11 mouse cellular contexts compared by ENCODE assay signal in the genomic region with DNA sequence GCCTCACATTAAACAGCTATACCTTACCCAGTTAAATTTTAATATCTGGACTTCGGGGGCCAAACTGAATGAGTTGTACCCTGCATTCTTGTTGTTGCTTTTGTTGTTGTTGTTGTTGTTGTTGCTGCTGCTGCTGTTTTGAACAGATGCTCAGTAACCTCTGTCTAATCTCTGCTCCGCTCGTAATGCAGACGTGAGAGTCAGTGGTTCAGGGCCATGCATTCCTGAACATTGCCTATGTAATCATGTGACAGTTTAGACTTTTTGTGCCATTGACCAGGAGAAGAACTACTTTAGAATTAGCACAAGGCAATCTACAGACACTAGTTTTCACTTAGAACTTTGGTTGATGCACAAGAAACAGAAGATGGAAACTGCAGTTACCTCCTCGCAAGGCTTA. TPM values are rescaled to one million over a fixed set of nuclear protein-coding genes. Genes with fewer than 3 reads are reported as not detected.
DNase-seq lines count a peak whose midpoint lies in the region; ATAC-seq lines count a peak whose summit lies in the region.
"Not testable (repeated sequence)": the region's sequence is repeated elsewhere in the genome, so short reads cannot be mapped to it uniquely, and the experiment has no call there.
"Had no signal": no experiment of that assay in that cellular context is flagged by ENCODE, and none has a peak within 500 bp of the region (broad histone marks: within the 10 kb centered on the region; RNA-seq: fewer than 3 reads in every experiment).

No protein-coding gene starts in this region.

- H3K9me3 ChIP-seq in forebrain, embryonic 12.5 days; heart, embryonic 13.5 days; hindbrain, embryonic 14.5 days (ENCODE audit: control insufficient read depth, low read length); kidney, embryonic 15.5 days (replicated peaks); limb, embryonic 15.5 days; midbrain, embryonic 13.5 days; neural tube, embryonic 15.5 days (replicated peaks): not testable (repeated sequence)

- H3K4me3 ChIP-seq in forebrain, embryonic 12.5 days (replicated peaks): peak overlapping the region; percentile 36
- peak overlapping the region; percentile 40 for H3K4me3 ChIP-seq in heart, embryonic 13.5 days
- H3K4me3 ChIP-seq in hindbrain, embryonic 14.5 days (replicated peaks; ENCODE audit: low read length): peak overlapping the region; percentile 39
- peak overlapping the region; percentile 35 for H3K4me3 ChIP-seq in kidney, embryonic 15.5 days (replicated peaks)
- peak overlapping the region; percentile 38 for H3K4me3 ChIP-seq in limb, embryonic 15.5 days
- H3K4me3 ChIP-seq in midbrain, embryonic 13.5 days (replicated peaks): peak overlapping the region; percentile 45
- peak overlapping the region; percentile 44 for H3K4me3 ChIP-seq in neural tube, embryonic 15.5 days (replicated peaks)

- H3K4me2 ChIP-seq in forebrain, embryonic 12.5 days: peak overlapping the region; percentile 44
- peak overlapping the region; percentile 56 for H3K4me2 ChIP-seq in heart, embryonic 13.5 days
- peak overlapping the region; percentile 50 for H3K4me2 ChIP-seq in hindbrain, embryonic 14.5 days (replicated peaks)
- peak overlapping the region; percentile 53 for H3K4me2 ChIP-seq in kidney, embryonic 15.5 days
- peak overlapping the region; percentile 41 for H3K4me2 ChIP-seq in limb, embryonic 15.5 days
- peak overlapping the region; percentile 52 for H3K4me2 ChIP-seq in midbrain, embryonic 13.5 days (replicated peaks)
- peak overlapping the region; percentile 52 for H3K4me2 ChIP-seq in neural tube, embryonic 15.5 days

- 48% methylated on average over 5 of the region's 5 CpGs for WGBS in forebrain, embryonic 12.5 days
- WGBS in heart, embryonic 13.5 days: 50% methylated on average over 5 of the region's 5 CpGs
- 67% methylated on average over 5 of the region's 5 CpGs for WGBS in hindbrain, embryonic 14.5 days
- 58% methylated on average over 5 of the region's 5 CpGs for WGBS in kidney, embryonic 15.5 days
- 74% methylated on average over 5 of the region's 5 CpGs for WGBS in limb, embryonic 15.5 days
- 55% methylated on average over 5 of the region's 5 CpGs for WGBS in midbrain, embryonic 13.5 days
- WGBS in neural tube, embryonic 15.5 days: 57% methylated on average over 5 of the region's 5 CpGs

- H3K27ac ChIP-seq in forebrain, embryonic 12.5 days; heart, embryonic 13.5 days (replicated peaks); kidney, embryonic 15.5 days; limb, embryonic 15.5 days; midbrain, embryonic 13.5 days; neural tube, embryonic 15.5 days (replicated peaks): not testable (repeated sequence)
- H3K27ac ChIP-seq in hindbrain, embryonic 14.5 days: 0 out of 2 replicates have a peak overlapping the region, but pooled peaks have one; percentile 7

- DNase-seq in embryo, embryonic 9.5 days (ENCODE audit: extremely low spot score): peak; percentile 1
- DNase-seq in hindbrain, embryonic 14.5 days (ENCODE audit: low spot score): not testable (repeated sequence)

- not testable (repeated sequence) for H3K4me1 ChIP-seq in forebrain, embryonic 12.5 days; heart, embryonic 13.5 days; hindbrain, embryonic 14.5 days (replicated peaks; ENCODE audit: control insufficient read depth, insufficient read depth, low read length); kidney, embryonic 15.5 days; limb, embryonic 15.5 days; midbrain, embryonic 13.5 days (replicated peaks); neural tube, embryonic 15.5 days

- H3K9ac ChIP-seq in forebrain, embryonic 12.5 days; heart, embryonic 13.5 days; kidney, embryonic 15.5 days; limb, embryonic 15.5 days; neural tube, embryonic 15.5 days (replicated peaks): not testable (repeated sequence)
- H3K9ac ChIP-seq in hindbrain, embryonic 14.5 days: peak overlapping the region; percentile 36; the same call in 1 of the 2 replicates
- H3K9ac ChIP-seq in midbrain, embryonic 13.5 days (replicated peaks): 0 out of 2 replicates have a peak overlapping the region, but pooled peaks have one; percentile 28

- H3K36me3 ChIP-seq in forebrain, embryonic 12.5 days (replicated peaks); heart, embryonic 13.5 days; hindbrain, embryonic 14.5 days (replicated peaks; ENCODE audit: control insufficient read depth, insufficient read depth); kidney, embryonic 15.5 days; limb, embryonic 15.5 days; midbrain, embryonic 13.5 days; neural tube, embryonic 15.5 days: not testable (repeated sequence)

- H3K27me3 ChIP-seq in forebrain, embryonic 12.5 days; heart, embryonic 13.5 days (replicated peaks); hindbrain, embryonic 14.5 days (ENCODE audit: control insufficient read depth, insufficient read depth, low read length); kidney, embryonic 15.5 days; limb, embryonic 15.5 days; midbrain, embryonic 13.5 days; neural tube, embryonic 15.5 days (replicated peaks): not testable (repeated sequence)

- peak; percentile 28; the same call in 1 of the 2 replicates for ATAC-seq in forebrain, embryonic 12.5 days (ENCODE audit: low FRiP score)
- not testable (repeated sequence) for ATAC-seq in heart, embryonic 13.5 days (ENCODE audit: extremely low read depth, insufficient number of reproducible peaks, low FRiP score, low TSS enrichment); kidney, embryonic 15.5 days (replicated peaks; ENCODE audit: low FRiP score); limb, embryonic 15.5 days (ENCODE audit: insufficient number of reproducible peaks, low FRiP score, low TSS enrichment, low read depth)
- ATAC-seq in hindbrain, embryonic 14.5 days (ENCODE audit: low FRiP score): peak; percentile 23; the same call in 1 of the 2 replicates
- ATAC-seq in midbrain, embryonic 13.5 days: peak; percentile 32; the same call in 1 of the 2 replicates
- ATAC-seq in neural tube, embryonic 15.5 days (ENCODE audit: low FRiP score): peak; percentile 62; the same call in 1 of the 2 replicates

RNA-seq across cellular contexts. Expression of gene Tmsb15b2, which starts 17.0 kb away (rescaled TPM):
- 84.2 and 94.6 TPM in 2 replicates for polyA plus RNA-seq in forebrain, embryonic 12.5 days (2016; fragmentation: Nextera tagmentation; extraction: Ambion mirVana)
- 16.5 and 17.7 TPM in 2 replicates for polyA plus RNA-seq in heart, embryonic 13.5 days (2015; fragmentation: Nextera tagmentation; extraction: Ambion mirVana)
- 75.3 and 102 TPM in 2 replicates for polyA plus RNA-seq in hindbrain, embryonic 14.5 days (2014; fragmentation: Nextera tagmentation; extraction: Ambion mirVana)
- polyA plus RNA-seq in kidney, embryonic 15.5 days (2015; fragmentation: Nextera tagmentation; extraction: Ambion mirVana): 37.5 and 45.9 TPM in 2 replicates
- polyA plus RNA-seq in limb, embryonic 15.5 days (2015; fragmentation: Nextera tagmentation; extraction: Ambion mirVana): 38.3 and 41.4 TPM in 2 replicates
- 84.4 and 99.7 TPM in 2 replicates for polyA plus RNA-seq in midbrain, embryonic 13.5 days (2015; fragmentation: Nextera tagmentation; extraction: Ambion mirVana)
- 70.3 and 101 TPM in 2 replicates for polyA plus RNA-seq in neural tube, embryonic 15.5 days (2015; fragmentation: Nextera tagmentation; extraction: Ambion mirVana)

RNA-seq across cellular contexts. Expression of gene Tmsb15l, which starts 18.4 kb away (rescaled TPM):
- polyA plus RNA-seq in forebrain, embryonic 12.5 days (2016; fragmentation: Nextera tagmentation; extraction: Ambion mirVana): 5.7 and 9.0 TPM in 2 replicates
- polyA plus RNA-seq in heart, embryonic 13.5 days (2015; fragmentation: Nextera tagmentation; extraction: Ambion mirVana): 2.0 and 2.7 TPM in 2 replicates
- 8.8 and 9.5 TPM in 2 replicates for polyA plus RNA-seq in hindbrain, embryonic 14.5 days (2014; fragmentation: Nextera tagmentation; extraction: Ambion mirVana)
- 1.8 and 2.4 TPM in 2 replicates for polyA plus RNA-seq in kidney, embryonic 15.5 days (2015; fragmentation: Nextera tagmentation; extraction: Ambion mirVana)
- polyA plus RNA-seq in limb, embryonic 15.5 days (2015; fragmentation: Nextera tagmentation; extraction: Ambion mirVana): 4.0 and 5.2 TPM in 2 replicates
- polyA plus RNA-seq in midbrain, embryonic 13.5 days (2015; fragmentation: Nextera tagmentation; extraction: Ambion mirVana): 6.8 and 11.3 TPM in 2 replicates
- 9.9 TPM in 2 replicates for polyA plus RNA-seq in neural tube, embryonic 15.5 days (2015; fragmentation: Nextera tagmentation; extraction: Ambion mirVana)

RNA-seq across cellular contexts. Expression of gene Tmsb15b1, which starts 18.4 kb away (rescaled TPM):
- 32.4 and 34.4 TPM in 2 replicates for polyA plus RNA-seq in forebrain, embryonic 12.5 days (2016; fragmentation: Nextera tagmentation; extraction: Ambion mirVana)
- 11.6 and 14.9 TPM in 2 replicates for polyA plus RNA-seq in heart, embryonic 13.5 days (2015; fragmentation: Nextera tagmentation; extraction: Ambion mirVana)
- polyA plus RNA-seq in hindbrain, embryonic 14.5 days (2014; fragmentation: Nextera tagmentation; extraction: Ambion mirVana): 26.4 and 33.1 TPM in 2 replicates
- polyA plus RNA-seq in kidney, embryonic 15.5 days (2015; fragmentation: Nextera tagmentation; extraction: Ambion mirVana): 23.3 and 27.1 TPM in 2 replicates
- polyA plus RNA-seq in limb, embryonic 15.5 days (2015; fragmentation: Nextera tagmentation; extraction: Ambion mirVana): 17.3 and 23.6 TPM in 2 replicates
- 32.7 and 36.1 TPM in 2 replicates for polyA plus RNA-seq in midbrain, embryonic 13.5 days (2015; fragmentation: Nextera tagmentation; extraction: Ambion mirVana)
- polyA plus RNA-seq in neural tube, embryonic 15.5 days (2015; fragmentation: Nextera tagmentation; extraction: Ambion mirVana): 28.5 and 33.0 TPM in 2 replicates
- polyA plus RNA-seq: Patski had no signal

RNA-seq across cellular contexts. Expression of gene H2bfm, which starts 31.2 kb away (rescaled TPM):
- not detected in 2 replicates for polyA plus RNA-seq in forebrain, embryonic 12.5 days (2016; fragmentation: Nextera tagmentation; extraction: Ambion mirVana)
- polyA plus RNA-seq in heart, embryonic 13.5 days (2015; fragmentation: Nextera tagmentation; extraction: Ambion mirVana): not detected in 2 replicates
- polyA plus RNA-seq in hindbrain, embryonic 14.5 days (2014; fragmentation: Nextera tagmentation; extraction: Ambion mirVana): not detected in 2 replicates
- not detected in 2 replicates for polyA plus RNA-seq in kidney, embryonic 15.5 days (2015; fragmentation: Nextera tagmentation; extraction: Ambion mirVana)
- not detected in 2 replicates for polyA plus RNA-seq in limb, embryonic 15.5 days (2015; fragmentation: Nextera tagmentation; extraction: Ambion mirVana)
- not detected in 2 replicates for polyA plus RNA-seq in midbrain, embryonic 13.5 days (2015; fragmentation: Nextera tagmentation; extraction: Ambion mirVana)
- not detected in 2 replicates for polyA plus RNA-seq in neural tube, embryonic 15.5 days (2015; fragmentation: Nextera tagmentation; extraction: Ambion mirVana)
- polyA plus RNA-seq: liver, embryonic 11.5 days; Patski; thymus, postnatal 0 days had no signal

RNA-seq across cellular contexts. Expression of gene Zcchc18, which starts 34.7 kb away (rescaled TPM):
- polyA plus RNA-seq in forebrain, embryonic 12.5 days (2016; fragmentation: Nextera tagmentation; extraction: Ambion mirVana): 137 and 146 TPM in 2 replicates
- 3.2 and 4.1 TPM in 2 replicates for polyA plus RNA-seq in heart, embryonic 13.5 days (2015; fragmentation: Nextera tagmentation; extraction: Ambion mirVana)
- polyA plus RNA-seq in hindbrain, embryonic 14.5 days (2014; fragmentation: Nextera tagmentation; extraction: Ambion mirVana): 372 and 450 TPM in 2 replicates
- 23.4 and 27.9 TPM in 2 replicates for polyA plus RNA-seq in kidney, embryonic 15.5 days (2015; fragmentation: Nextera tagmentation; extraction: Ambion mirVana)
- 13.8 and 16.3 TPM in 2 replicates for polyA plus RNA-seq in limb, embryonic 15.5 days (2015; fragmentation: Nextera tagmentation; extraction: Ambion mirVana)
- polyA plus RNA-seq in midbrain, embryonic 13.5 days (2015; fragmentation: Nextera tagmentation; extraction: Ambion mirVana): 234 and 245 TPM in 2 replicates
- polyA plus RNA-seq in neural tube, embryonic 15.5 days (2015; fragmentation: Nextera tagmentation; extraction: Ambion mirVana): 400 and 471 TPM in 2 replicates
